Mouse (Mus musculus) erythroid progenitor cell, adult 5-6 weeks (primary cell): ENCODE data around the gene Adk. TPM values are rescaled to one million over a fixed set of nuclear protein-coding genes. Genes with fewer than 3 reads are reported as not detected.

ENCODE experiments used
- ATAC-seq: replicated peaks from 2 replicates; pipeline ENCODE4 v1.8.0; 2016; ENCODE audit warnings: moderate number of reproducible peaks, mild to moderate bottlenecking, moderate TSS enrichment, inconsistent platforms; ENCODE audit not compliant: poor library complexity, low FRiP score, severe bottlenecking
- total RNA-seq, 2 experiments: library from RNA; stranded (forward) in 1 of 2; stranded (reverse) in 1 of 2; fragments of 150-400 nt in 1 of 2; fragments of 186-747, 209-891 nt in 1 of 2; gene quantifications; 2 replicates each; pipeline versions ENCODE4 v1.2.3 to v1.2.4; 2015 to 2017; ENCODE audit warnings: low replicate concordance in 2 of 2

Adk gene
- total RNA-seq (2015; ENCODE audit: low replicate concordance) (28.1 and 67.1 TPM in 2 replicates), total RNA-seq (2017; ENCODE audit: low replicate concordance) (31.3 and 66.4 TPM in 2 replicates)

DNA sequence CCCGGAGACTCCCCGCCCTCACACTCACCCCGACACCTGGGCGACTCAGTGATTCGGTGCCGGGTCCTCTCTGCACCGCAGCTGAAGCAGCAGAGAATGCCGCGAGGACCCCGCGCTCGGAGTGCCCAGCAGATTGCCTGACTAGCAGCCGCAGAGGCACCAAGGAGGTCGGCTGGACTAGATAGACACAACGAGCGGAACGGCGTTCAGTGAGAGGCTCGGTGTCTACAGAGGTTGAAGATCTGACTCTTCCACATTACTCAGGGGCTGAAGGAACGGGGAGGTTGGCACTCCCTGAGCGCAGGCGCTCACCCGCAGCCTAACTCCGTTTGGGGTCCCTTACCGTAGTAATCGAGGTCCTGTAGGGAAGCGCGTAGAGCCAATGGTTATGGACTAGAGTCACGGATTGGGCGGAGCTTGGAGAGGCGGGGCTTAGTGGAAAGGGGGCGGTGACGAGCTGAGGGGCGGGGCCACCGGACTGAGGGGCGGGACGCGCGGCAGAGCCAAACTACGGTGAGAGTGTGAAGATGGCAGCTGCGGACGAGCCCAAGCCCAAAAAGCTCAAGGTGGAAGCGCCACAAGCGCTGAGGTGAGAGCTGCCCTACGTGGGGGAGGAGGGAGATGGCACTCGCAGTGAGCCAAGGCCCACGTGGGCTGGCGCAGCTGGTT, at the start of gene Adk, which contains the start of gene Ap3m1:
Gene Adk (plus strand): TSS at position 463 of the 669 bp plus-strand sequence.
Gene Ap3m1 (minus strand): TSS at position 397 of the 669 bp plus-strand sequence.
- peak; percentile 91 for ATAC-seq

DNA sequence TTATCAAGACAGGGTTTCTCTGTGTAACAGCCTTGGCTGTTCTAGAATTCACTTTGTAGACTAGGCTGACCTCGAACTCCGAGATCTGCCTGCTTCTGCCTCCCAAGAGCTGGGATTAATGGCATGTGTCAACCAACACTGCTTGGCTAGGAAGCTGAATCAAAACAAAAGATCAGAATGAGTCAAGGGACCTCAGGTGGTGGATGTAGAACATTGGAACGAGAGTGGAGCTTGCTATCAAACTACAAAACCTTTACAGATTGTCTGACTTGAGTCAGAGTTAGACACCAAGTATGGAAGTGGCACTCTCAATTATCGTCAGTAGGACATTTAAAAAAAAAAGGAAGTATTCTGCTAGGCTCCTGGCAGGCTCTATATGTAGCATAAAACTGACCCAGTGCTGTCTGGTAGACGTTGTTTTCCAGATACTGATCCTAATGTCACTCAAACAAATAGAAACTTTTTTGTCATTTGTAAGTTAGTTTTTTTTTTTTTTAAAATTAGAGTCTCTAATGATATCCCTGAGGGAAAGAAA, 38.5 kb upstream of the Adk start:
- ATAC-seq = no peak

DNA sequence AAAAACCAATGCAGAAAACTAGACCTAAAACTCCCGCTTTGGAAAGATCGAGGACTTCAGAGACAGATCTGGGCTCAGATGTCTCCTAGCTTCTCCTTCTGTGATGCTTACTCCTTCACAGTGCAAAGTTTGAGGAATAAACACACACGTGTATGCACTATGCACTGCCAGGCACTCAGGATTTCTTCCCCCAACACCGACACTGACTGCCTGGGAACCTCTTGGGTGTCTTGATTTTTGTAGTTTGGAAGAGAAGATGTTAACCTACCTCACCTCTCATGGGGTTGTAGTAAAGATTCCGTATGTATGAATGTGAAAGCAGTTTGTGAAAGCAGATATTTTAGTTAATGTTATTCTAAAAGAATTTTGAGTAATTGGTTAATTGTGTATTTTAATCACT, 34.5 kb upstream of the Adk start:
- no peak for ATAC-seq

DNA sequence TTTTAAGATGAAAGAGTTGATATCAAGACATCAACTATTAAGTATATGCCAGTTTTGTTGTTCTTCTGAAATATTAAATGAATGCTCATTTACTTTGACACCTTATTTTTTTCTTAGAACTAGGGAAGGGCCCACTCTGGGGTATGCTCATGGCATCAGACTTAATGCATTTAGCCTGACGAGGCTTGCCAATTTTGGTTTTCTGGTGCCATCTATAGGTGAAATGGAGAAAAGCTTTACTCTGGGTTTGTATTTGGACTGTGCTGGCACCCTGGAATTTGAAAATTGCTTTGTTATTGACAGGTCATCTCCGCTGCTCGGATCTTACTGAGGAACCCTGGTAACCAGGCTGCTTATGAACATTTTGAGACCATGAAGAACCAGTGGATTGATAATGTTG, 33.4 kb upstream of the Adk start:
- ATAC-seq = peak; percentile 63; the same call in 1 of the 2 replicates

DNA sequence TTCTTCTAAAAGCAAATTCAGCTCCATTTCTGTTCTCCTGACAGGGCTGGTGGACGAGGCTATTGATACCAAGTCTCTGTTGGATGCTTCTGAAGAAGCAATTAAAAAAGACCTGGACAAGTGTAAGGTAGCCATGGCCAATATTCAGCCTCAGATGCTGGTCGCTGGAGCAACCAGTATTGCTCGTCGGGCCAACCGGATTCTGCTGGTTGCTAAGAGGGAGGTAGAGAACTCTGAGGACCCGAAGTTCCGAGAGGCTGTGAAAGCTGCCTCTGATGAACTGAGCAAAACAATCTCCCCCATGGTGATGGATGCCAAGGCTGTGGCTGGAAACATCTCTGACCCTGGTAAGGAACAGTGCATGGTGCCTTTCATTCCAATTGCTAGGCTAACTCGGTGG, 31.9 kb upstream of the Adk start:
- ATAC-seq = no peak

DNA sequence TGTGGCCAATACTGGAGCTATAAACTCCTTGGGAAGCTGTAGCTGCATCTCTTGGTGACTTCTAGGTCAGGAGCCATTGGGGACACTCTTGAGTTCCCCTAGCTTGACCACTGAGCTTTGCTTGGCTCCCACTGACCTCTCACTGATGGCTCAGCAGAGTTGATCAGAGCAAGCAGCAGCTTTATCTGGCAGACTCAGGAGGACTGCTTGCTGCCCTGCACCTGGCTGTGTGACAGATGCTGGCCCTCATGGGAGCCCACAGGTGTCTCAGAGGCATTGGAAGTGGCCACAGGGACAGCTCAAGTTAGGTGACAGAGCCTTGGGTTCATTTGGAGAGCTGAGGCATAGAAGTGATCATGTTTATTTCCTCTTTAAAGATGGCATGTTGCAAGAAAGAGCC, 24.8 kb upstream of the Adk start:
- ATAC-seq = no peak

DNA sequence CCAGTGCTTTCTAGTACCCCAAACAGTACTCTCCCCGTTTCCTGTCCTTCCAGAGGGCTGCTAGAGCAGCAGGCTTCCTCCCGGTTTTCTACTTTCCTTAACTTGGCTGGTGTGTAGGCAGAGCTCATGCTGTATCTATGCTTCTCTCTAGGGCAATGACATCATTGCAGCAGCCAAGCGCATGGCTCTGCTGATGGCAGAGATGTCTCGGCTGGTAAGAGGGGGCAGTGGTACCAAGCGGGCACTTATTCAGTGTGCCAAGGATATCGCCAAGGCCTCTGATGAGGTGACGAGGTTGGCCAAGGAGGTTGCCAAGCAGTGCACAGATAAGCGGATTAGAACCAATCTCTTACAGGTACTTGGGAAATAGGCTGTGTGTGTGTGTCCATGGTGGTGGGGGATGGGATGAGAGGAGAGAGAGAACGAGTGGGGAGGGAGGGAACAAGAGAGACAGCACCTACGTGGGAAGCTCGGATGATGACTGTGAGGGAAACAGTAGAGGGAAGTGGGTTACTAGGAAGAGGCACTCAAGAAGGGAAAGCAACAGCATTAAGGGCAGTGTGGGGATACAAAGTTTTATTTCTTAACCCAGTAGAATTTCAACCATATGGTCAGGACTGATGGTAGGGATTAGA, 23.2 kb upstream of the Adk start:
- ATAC-seq = no peak

DNA sequence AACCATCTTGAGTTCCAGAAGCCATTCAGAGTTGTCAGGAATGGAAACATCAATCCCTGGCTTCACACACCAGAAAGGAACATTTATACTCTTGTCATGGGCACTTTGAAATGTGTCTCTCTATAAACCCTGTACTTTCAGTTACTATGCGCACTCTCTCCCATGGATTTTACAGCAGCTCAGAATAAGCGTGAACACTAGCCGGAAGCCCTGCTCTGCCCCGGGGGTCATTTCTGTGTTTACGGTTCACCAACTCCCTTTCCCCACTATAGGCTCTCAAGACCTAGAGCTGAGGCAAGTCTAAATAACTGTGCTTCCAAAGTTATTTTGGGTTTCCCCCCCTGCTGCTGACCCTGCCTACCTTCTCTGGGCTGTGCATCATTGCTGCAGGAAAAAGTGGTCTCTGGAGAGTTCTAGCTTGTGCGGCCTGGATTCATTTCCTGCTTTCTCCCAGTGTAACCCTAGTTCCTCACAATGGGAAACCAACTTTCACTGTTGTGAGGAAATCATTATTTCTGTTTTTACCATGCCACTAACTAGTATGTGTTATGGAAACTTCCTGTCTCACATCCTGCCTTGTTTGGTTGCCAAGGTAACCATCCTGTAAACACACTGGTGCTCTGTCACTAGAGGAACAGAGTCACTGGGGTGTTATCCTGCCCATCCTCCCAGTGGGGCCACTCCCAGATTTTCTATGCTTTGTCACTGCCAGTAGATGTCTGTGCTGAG, 20.4 kb upstream of the Adk start:
- ATAC-seq = no peak

DNA sequence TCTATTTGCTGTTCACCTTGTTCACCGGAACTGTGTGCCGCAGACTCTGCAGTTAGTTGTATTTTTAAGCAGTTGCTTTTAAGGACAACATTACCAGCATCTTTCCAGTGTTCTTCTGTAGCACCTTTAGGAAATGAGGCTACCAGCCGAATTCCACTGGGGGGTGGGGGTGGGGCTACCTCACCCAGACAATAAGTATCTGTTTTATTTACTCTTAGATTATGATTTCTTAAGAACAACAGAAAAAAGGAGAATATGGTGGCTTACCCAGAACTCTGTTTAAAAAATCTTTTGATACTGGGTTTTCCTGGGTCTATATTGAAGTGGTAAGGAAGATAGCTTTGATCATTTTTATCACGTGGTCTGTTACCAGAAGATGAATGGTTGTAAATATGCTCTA, 18.1 kb upstream of the Adk start:
- ATAC-seq = no peak

DNA sequence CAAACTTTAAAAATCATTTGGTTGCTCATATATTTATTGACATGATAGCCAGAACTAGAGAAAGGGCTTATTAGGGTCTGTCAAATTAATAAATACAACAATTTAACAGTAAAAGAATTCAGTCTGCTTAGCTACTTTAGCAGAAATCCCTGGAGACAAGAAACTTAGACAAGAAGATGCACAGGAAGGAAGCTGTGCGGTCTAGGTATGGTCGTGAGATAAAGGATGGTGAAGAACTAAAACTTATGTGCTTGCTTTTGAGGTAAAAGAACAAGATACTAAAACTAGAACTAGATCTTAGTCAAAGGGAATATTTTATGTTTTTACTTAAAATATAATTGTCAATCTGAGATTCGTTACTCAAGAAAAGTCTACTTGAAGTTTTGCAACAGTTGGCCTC, 17.6 kb upstream of the Adk start:
- ATAC-seq = no peak

DNA sequence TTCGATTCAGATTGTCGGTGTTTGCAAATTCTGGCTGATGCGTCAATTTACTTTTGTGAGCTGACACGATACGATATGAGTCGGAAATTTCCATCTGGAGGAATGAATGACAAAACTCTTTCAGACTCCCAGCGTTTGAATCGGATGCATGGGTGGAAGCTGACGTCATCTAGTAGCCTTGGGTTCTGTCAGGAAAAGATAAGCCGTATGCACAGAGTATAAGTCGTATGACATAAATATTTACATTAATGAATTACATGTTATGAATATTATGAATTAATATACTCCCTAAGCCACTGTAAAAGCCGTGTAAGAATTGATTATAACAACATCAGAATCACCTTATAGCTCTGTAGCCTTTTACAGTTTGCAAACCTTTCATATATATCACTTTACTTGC, 13.3 kb upstream of the Adk start:
- ATAC-seq = no peak

DNA sequence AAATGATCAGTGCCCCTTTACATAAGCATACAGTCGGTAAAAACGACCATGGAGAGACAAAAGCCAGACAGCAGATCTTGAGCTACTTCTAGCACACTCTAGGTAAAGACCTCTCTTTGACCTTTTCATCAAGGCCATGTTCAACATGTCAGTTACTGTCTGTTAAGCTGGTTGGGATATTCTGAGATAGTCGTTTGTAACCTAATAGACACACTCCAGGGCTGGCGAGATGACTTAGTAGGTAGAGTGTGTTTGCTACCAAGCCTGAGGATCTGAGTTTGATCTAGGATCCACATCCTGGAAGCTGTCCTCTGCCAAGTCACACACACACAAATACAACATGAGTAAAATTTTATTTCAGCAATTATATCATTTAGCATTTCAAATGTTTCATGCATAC, 12.8 kb upstream of the Adk start:
- ATAC-seq = no peak

DNA sequence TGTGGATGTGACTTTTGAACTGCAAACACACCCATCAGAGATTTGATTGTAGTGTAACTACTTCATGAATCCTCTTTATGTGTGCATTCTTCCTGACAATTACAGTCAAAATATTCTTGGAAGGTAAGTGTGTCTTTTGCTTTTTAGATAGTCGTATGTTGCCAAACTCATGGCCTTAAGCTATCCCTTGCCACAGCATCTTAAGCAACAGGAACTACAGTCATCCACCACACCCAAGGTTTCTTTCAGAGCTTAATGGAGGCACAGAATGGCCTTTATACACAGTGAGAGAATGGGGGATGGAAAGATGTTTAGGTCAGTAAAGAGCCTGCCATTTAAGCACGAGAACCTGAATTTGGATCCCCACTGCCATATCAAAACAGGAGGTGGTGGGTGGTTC, 4.5 kb upstream of the Adk start:
- ATAC-seq = no peak

DNA sequence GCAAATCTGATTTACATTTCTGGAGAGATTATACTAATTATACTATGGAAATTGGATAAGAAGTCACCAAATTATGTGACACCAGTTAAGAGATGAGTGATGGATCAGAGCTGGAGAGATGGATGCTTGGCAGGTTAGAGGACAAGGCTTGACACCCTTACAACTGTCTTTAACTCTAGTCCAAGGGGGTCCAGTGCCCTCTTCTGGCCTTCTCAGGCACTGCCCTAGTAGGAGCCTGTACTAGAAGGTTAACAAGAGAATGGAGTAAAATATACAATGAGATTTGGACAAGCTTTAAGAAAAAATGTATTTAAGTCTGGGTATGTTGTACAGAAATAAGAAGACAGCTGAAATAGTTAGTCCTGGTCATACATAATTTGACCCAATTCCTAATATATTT, 3.5 kb upstream of the Adk start:
- ATAC-seq = no peak

DNA sequence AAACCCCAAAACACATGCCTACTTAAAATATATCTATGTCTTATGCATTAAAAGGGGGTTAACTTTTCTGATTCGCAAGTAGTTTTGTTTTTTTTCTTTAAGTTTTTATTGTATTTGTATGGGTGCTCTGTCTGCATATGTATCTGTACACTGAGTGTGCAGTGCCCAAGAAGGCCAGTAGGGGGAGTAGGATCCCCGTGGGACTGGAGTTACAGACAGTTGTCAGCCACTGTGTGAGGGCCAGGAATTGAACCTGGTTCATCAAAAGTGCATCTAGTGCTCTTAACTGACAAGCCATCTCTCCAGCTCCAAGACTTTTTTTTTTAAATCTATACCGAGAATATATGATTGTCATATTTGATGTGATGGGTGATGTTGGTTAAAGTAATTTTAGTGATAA, 1.6 kb upstream of the Adk start:
- no peak for ATAC-seq

DNA sequence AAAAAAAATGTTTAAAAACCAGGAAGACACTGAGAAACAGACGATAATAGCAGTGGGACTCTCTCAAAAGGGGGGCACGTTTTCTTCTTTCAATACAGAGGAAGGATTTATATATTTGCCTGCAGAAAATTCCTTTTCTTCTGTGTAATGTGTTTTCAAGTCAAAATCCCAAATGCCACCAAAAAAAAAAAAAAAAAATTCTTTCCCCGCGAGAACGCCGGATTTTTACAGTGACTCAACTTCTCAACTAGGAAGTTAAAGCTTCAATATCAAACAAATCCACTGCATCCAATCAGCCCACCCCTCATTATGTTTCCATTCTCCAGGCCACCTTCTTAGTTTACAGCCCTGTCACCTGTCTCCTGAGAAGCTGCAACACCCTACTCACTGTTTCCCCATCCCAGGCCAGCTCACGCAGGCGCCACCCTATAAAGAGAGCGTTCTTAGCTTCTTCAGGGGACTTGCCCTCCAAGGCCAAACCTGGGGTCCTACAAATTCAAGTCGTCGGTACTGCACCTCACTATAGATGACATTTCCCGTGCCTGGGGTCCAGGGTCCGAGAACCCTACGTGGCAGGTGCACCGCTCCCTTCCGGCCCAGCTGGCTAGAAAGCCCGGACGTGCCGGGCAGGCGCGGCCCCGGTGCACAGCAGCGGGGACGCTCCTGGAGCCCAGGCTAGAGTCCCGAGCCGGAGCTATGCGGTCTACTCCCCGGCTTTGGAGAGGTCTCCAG, 828 bp upstream of the Adk start:
- ATAC-seq = peak; percentile 64

DNA sequence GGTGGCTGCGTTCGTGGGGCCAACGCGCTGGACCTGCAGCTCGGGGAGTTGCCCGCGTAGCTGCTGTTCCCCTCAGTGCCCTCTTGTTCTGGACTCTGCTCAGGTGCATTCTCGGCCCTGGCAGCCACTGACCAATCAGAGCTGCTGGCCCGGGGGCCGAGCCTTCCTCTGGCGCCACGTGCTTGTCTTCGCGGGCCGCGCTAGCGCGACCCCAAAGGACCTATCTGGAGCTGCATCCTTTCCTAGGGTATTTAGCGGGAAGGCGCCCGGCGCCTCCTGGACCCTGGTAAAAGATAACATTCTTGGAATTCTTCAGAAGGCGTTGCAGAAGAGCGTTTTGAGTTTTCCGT, 382 bp downstream of the Adk start:
- ATAC-seq = no peak; the same call in 1 of the 2 replicates

DNA sequence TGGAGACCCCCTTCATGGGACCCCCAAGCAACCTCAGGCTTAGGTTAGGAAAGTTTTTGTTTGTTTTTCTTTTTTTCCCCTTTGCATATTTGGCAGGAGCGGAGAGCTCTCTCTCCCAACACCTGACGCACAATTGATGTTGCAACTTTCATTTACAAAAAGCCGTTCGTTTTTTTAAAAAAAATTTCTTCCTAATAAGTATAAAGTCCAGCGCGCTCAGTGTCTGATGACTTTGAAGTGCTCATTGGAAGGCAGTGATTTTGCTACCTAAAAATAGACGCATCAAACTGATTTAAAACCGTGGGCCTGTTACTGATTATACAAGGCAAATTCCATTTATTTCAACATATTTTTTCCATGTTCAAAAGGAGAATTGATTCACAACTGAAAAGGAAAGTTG, 777 bp downstream of the Adk start:
- no peak for ATAC-seq

DNA sequence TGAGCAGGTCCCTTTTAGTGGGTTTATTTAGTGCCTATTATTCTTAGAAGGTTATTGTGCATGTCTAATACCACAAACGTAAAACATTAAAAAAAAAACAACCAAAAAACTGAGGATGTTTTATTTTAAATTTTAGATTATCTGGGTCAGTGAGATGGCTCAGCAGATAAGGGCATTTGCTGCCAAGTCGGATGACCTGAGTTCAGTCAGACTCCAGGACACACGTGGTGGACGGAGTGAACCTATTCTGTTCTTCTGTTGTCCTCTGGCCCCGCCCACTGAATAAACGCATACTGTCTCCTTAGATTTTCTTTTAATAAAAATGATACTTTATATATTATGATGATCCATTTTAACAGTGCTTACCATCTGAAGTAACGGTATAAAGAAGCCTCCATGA, 1.2 kb downstream of the Adk start:
- no peak for ATAC-seq

DNA sequence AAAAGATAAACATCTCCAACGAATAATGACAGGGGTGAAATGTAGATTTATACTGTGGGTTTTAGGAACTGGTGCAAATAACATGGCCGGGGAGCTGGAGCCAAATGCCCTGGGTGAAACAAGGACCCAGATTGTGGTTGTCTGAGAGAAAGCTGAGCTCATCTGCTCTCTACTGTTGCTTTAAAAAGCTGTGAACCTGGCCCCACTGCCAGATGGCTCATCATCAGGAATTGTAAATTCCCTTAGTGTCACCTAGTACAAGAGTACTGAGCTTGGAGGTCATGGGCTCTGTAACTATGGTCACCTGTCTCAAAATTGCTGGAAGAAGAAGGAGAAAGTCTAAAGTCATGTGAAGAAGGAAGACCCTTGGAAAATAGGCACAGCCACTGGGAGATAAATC, 6.6 kb downstream of the Adk start:
- no peak for ATAC-seq
